Mouse (Mus musculus) urinary bladder, postnatal 10 days (tissue): Measurements from ENCODE around the gene Ildr2.

ENCODE experiments used
- DNase-seq: peaks from one replicate; pipeline ENCODE4 v3.0.0; 2022; ENCODE audit warnings: low spot score

Gene Ildr2

DNA sequence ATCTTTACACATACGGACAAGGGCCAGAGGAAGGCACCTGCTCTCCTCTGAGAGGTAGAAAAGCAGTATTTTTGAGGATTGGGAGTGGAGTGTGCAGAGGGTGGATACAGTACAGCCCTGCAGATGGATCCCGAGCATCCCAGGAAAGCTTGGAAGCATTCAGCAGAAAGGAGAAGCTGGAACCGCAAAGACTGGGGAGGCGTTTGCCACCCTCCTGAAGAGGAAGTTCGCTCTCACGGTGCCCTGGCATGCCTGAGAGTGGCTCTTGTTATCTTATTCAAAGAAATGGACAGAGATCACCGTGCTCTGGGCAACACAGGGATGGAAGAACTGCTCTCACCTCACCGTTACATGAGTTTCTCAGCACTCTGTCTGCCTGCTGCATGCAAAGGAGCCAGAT lies 30.5 kb downstream of the Ildr2 start:
- no peak for DNase-seq

- DNase-seq, result no peak
These were observed 32.3 kb downstream of the Ildr2 start for GRCm38 (mm10) chr1:166286231-166286630.

DNA sequence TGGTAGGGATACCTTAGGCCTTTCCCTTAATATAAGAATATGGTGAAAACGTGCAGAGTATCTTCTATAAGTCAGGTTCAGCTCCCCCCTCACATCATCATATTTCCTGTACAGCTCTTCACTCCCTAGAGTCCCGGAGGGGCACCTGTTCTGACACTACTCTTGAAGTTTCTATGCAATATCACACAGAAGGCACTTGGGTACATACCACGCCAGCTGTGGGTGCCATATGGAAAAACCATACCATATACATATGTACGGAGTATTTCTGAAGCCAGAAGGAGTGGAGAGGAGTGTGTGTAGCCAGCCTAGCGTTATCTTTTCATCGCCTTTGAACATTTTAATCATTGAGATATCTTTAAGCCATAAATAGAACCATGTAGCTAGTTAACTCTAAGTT lies 36.6 kb downstream of the Ildr2 start:
- DNase-seq, result no peak

GRCm38 (mm10) chr1:166293086-166293485 lies 39.1 kb downstream of the Ildr2 start:
- no peak for DNase-seq

GRCm38 (mm10) chr1:166295548-166295947 lies 41.6 kb downstream of the Ildr2 start:
- no peak for DNase-seq

DNA sequence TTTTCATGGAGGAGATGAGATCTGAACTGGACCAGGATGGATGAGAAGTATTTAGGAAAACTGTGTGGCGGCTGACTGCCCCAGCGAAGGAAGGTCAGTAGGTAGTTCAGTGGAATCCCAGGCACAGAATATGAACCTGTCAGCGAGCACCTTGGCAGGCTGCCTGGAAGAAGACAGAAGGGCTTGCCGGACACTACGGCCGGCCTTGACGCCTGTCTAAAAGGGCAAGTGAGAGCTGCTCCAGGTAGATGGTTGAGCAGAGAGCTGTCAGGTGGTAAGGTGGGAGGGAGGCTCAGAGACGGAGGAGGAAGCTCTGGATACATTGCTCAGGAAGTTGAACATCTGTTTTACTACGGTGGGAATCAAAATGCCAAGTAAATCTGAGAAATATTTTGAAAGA lies 42.4 kb downstream of the Ildr2 start:
- no peak for DNase-seq

- DNase-seq, result no peak
These were observed 43.0 kb downstream of the Ildr2 start for GRCm38 (mm10) chr1:166296971-166297370.

GRCm38 (mm10) chr1:166297499-166298111 lies 43.7 kb downstream of the Ildr2 start:
- no peak for DNase-seq

DNA sequence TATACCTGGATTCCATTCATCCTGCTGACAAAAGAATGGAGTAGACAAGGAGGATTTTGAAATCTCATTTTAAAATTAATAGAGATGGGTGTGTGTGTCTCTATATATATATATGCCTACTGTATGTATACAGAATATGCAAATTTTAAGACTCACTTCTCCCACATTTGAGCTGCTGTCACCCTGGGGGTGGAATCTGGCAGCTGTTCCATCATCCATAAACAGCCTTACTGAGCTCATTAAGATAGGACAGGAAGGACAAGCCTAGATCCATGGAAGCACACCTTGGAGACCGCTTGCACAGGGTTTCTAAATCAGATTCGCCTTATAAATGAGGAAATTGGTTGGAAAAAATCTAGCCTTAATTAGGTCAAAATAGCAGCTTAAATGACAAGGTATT lies 44.9 kb downstream of the Ildr2 start:
- DNase-seq, result no peak

- no peak for DNase-seq
These were observed 45.9 kb downstream of the Ildr2 start for GRCm38 (mm10) chr1:166299821-166300220.

- DNase-seq, result no peak
These were observed 46.6 kb downstream of the Ildr2 start for GRCm38 (mm10) chr1:166300526-166300925.

- no peak for DNase-seq
These were observed 50.7 kb downstream of the Ildr2 start for GRCm38 (mm10) chr1:166304352-166305240.

- no peak for DNase-seq
These were observed 54.5 kb downstream of the Ildr2 start for GRCm38 (mm10) chr1:166308471-166308850.

- no peak for DNase-seq
These were observed 55.1 kb downstream of the Ildr2 start for GRCm38 (mm10) chr1:166308851-166309715.

DNA sequence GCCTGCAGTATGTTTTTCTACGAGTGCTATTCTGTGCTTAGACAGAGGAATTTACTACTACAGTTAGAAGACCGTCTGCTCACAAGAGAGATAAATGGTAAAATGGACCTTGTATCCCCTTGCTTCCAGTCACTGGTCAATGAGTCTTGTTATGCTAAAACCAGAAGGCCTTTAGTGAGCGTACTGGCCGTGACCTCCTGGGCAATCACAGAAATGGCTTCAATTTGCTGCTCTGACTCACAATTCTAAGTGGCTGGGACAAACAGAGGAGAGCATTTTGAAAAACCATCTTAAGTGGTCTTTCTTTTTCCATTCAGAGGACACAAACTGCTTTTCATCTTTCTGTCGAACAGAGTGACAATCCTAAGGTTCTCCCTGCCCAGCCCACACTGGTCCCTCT lies 57.2 kb downstream of the Ildr2 start:
- no peak for DNase-seq

GRCm38 (mm10) chr1:166313637-166314036 lies 59.7 kb downstream of the Ildr2 start:
- no peak for DNase-seq

DNA sequence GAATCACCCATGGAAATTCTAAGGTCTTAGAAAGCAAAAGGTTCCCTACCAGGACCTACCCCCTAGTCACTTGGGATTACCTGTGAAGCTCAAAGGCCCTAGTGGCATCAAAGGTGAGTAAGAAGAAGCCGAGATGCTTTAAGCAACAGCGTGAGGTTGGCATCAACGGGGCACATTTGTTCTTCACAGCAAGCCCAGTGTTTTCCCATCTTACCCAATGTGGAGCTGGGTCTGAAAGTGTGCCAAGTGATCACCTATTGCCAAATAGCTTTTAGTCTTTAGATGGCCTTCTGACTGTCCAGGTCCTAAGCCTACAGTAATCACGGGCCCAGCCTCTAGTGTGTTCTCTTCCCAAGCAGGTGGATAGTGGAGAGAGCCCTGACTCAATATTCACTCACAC lies 61.8 kb downstream of the Ildr2 start:
- no peak for DNase-seq

DNA sequence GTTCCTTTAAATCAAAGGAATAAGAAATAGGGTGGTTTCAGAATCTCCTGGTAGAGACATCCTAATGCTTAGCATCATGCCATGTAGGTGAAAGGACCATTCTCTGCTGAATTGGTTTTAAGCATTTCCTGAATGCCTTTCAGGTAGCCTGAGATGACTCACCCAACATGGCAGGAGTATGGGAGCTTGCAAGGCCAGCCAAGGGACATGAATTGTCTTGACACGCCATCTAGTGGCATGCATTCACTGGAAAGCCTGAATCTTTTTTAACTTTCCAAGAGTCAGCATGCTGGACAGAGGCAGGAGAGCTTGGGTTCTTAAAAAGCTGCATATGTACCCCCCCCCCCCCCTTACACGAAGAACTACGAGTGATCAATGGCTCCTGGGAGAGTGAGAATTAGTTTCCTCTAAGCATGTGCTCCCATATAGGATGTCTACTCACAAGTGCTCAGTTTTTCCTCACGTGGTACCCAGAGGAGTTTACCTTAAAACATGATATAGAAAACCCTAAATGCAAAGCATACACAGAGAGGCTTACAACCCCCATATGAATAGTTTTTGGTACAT lies 65.3 kb downstream of the Ildr2 start:
- no peak for DNase-seq

GRCm38 (mm10) chr1:166326421-166326820 lies 72.5 kb downstream of the Ildr2 start:
- no peak for DNase-seq

GRCm38 (mm10) chr1:166330752-166331151 lies 76.8 kb downstream of the Ildr2 start:
- no peak for DNase-seq

- no peak for DNase-seq
These were observed 85.2 kb downstream of the Ildr2 start for GRCm38 (mm10) chr1:166339110-166339509.

DNA sequence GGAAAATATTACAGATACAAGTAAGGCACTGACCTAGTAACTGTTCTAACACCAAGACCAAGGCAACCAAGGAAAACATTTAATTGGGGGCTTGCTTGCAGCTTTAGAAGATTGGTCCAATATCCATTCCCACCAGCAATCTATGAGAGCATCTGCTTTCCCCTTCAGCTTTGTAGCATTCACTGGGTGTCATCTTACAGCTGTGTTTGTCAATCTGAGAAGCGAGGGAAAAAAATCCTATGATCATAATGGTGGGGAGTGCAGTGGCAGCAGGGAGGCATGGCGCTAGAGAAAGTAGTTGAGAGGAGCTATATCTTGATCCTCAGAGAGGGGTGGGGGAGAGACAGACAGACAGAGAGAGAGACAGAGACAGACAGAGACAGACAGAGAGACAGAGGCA lies 88.1 kb downstream of the Ildr2 start:
- DNase-seq, result no peak
